Mouse (Mus musculus) midbrain, embryonic 12.5 days (tissue): ENCODE measurements at regions not wholly inside any gene's neighbourhood (a gene's known extent, or its start where the extent isn't known, plus 50 kb on each side); places are given as distances from the start of the nearest gene placed in this dataset.
A peak's percentile ranks its signal among the peaks of the same experiment; 100 is the strongest.

Experiments used
- ATAC-seq: fragments of 200-750 bp; cut with Nextera tagmentation; 2 replicates; pipeline ENCODE4 v1.8.0; 2017; ENCODE audit warnings: low read depth, moderate TSS enrichment, moderate library complexity; ENCODE audit not compliant: low FRiP score
- H3K27ac ChIP-seq: fragments of 300-500 bp; sonication (generic); replicated peaks from 2 replicates; pipeline ENCODE4 v1.5.1; 2016; ENCODE audit warnings: mild to moderate bottlenecking
- H3K27me3 ChIP-seq: fragments of 300-500 bp; sonication (generic); 2 replicates; pipeline ENCODE4 v1.6.1; 2016; ENCODE audit warnings: mild to moderate bottlenecking
- H3K36me3 ChIP-seq: fragments of 300-500 bp; sonication (generic); 2 replicates; pipeline ENCODE4 v1.6.1; 2016
- H3K4me1 ChIP-seq: fragments of 300-500 bp; sonication (generic); 2 replicates; pipeline ENCODE4 v1.6.1; 2016
- H3K4me2 ChIP-seq: fragments of 300-500 bp; sonication (generic); replicated peaks from 2 replicates; pipeline ENCODE4 v1.6.1; 2016; ENCODE audit warnings: mild to moderate bottlenecking, moderate library complexity
- H3K4me3 ChIP-seq: fragments of 300-500 bp; sonication (generic); 2 replicates; pipeline ENCODE4 v1.5.1; 2016; ENCODE audit warnings: mild to moderate bottlenecking
- H3K9ac ChIP-seq: fragments of 300-500 bp; sonication (generic); replicated peaks from 2 replicates; pipeline ENCODE4 v1.6.1; 2016; ENCODE audit warnings: mild to moderate bottlenecking, moderate library complexity
- H3K9me3 ChIP-seq: fragments of 300-500 bp; sonication (generic); 2 replicates; pipeline ENCODE4 v1.6.1; 2016; ENCODE audit warnings: mild to moderate bottlenecking
- WGBS: fragments of 180-500 bp; shearing (Covaris S2); methylation state at CpG from one replicate; pipeline ENCODE4 v1.1.7; 2016; 5-methylcytosine and 5-hydroxymethylcytosine counted together

- Histone ChIP-seq H3K9me3 (peaks cover 7% of the 10 kb centered on the region), H3K27me3 (no peaks in the 10 kb centered on the region), H3K27ac (no peak overlapping the region), H3K4me3 (no peak overlapping the region), H3K4me1 (no peaks in the 10 kb centered on the region), H3K9ac (no peak overlapping the region), H3K4me2 (no peak overlapping the region), H3K36me3 (no peaks in the 10 kb centered on the region)
- ATAC-seq, result no peak
- WGBS, result 68% methylated on average over 17 of the region's 17 CpGs
These were observed 50.7 kb upstream of the Six3 start for GRCm38 (mm10) chr17:85562510-85563266.

DNA sequence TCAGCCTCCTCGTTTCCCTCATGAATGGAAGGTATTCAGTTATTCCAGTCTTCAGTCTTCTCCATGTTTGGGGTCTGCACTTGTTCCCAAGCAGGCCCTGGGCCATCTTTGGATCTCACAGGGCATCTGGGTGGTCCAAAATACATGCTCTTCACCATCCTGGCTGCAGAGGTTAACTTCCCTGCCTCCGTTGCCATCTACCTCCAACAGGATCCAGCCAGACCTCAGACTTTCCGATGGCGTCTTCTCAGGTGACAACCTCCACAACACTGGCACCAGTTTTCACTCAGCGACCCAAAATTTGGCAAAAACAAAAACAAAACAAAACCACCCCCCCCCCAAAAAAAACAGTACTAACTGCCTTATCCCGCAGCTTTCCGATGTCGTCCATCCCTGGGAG, 50.0 kb upstream of the Six3 start:
- no peak overlapping the region for H3K4me3 ChIP-seq
- H3K27ac ChIP-seq, result 0 out of 2 replicates have a peak overlapping the region, but pooled peaks have one; percentile 36
- no peaks in the 10 kb centered on the region for H3K4me1 ChIP-seq
- no peaks in the 10 kb centered on the region for H3K36me3 ChIP-seq
- H3K27me3 ChIP-seq, result no peaks in the 10 kb centered on the region
- WGBS, result 77% methylated on average over 8 of the region's 8 CpGs
- ATAC-seq, result no peak
- no peak overlapping the region for H3K4me2 ChIP-seq
- H3K9ac ChIP-seq, result no peak overlapping the region
- H3K9me3 ChIP-seq, result peaks cover 7% of the 10 kb centered on the region
